Mouse (Mus musculus): ENCODE results near the gene Sez6l.

Sez6l gene

DNA sequence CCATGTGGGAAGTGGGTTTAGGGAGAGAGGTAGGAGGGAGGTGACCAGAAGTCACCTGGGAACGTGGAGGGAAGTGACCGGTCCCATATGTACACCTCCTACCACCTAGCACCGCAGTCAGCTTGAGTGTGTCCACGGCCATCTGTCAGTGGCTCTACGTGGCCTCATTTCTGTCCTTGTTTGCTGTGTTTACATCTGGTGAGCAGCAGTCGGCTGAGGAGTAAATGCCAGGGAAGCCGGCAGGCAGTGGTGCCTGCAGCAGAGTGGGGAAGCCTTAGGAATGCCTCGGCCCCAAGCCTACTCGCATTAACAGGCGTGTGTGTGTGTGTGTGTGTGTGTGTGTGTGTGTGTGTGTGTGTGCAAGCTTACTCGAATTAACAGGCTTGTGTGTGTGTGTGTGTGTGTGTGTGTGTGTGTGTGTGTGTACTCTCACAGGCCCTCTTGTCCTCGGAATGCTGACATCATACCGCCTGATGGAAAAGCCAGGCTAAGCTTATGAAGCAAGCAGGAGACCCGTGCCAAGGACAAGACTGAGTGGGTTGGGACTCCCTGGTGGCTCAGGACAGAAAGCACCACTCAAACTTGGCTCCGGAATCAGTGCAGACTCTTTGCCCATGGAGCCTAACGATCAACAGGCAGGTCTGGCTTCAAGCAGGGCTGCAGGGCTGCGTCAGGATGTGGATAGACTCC lies 194.2 kb downstream of the Sez6l start:
- DNase-seq, result peak; percentile 55

DNA sequence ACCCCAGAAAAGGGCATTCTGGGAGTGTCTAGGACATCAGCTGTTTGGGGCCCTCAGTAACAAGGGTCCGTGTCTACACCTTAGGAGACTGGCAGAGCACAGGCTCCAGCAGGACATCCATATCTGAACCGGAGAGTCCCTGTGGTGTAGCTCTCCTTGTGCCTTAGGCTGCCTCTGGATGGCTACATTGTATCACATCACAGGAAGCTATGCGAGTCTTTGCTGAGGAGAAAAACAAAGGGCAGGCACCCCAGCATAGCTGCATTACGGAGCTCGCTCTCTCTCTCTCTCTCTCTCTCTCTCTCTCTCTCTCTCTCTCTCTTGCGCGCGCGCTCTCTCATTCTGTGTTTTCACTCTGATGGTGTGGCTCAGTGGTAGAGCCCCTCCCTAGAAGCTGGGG lies 194.9 kb downstream of the Sez6l start:
- peak; percentile 15 for DNase-seq

DNA sequence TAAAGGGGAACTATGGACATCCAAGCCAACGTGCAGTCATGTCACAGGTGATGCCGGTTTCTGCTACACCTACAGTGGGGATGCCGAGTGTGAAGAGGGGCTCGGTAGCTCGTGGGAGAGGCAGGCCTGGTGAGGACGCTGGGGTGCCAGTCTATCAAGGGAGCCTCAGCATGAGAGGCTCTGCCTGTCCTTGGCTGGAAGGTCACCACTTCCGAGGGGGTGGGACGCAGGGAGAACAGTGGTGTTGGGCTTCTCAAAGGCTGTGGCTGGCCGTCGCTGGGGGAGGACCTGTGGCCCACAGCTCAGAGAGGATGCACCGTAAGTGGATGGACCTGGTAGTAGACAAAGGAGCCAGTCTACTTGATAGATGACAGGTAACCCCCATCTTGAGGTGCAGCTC lies 195.8 kb downstream of the Sez6l start:
- DNase-seq, result peak; percentile 12

DNA sequence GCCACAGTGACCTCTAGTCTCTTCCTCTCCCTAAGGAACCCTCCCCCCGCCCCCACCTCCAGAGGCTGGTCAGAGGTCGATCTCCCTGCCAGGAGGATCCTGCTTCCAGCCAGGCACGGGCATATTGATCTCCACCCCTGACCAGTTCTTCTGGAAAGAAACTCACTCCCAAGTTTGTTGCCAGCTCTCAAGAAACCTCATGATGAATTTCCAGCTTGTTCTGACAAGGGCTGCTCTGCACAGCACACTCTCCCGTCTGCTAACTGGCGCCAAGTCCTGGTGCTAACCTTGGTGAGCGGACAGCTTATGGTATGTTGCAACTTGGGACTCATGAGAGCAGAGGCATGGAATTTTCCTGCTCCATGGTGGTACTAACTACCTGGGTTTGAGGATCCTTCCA lies 198.3 kb downstream of the Sez6l start:
- DNase-seq, result peak; percentile 8

DNA sequence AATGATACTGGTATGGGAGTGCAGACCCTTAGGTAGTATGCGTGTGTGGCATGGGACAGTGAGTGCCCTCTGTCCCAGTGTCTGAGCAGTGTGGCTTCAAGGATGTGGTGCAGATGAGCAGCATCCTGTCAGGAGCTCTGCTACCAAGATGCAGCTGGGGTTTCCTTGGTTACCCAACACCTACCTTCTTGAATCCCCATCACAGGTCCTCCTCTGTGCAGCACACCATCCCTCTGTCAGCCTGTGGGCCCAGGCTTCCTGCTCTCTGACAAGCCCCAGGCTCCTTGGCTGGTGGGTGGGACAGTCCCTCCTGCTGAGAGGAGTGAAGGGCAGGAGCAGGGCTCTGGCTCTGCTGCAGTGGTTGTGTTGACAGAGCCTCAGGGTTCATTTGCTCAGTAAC lies 199.6 kb downstream of the Sez6l start:
- DNase-seq, result no peak

DNA sequence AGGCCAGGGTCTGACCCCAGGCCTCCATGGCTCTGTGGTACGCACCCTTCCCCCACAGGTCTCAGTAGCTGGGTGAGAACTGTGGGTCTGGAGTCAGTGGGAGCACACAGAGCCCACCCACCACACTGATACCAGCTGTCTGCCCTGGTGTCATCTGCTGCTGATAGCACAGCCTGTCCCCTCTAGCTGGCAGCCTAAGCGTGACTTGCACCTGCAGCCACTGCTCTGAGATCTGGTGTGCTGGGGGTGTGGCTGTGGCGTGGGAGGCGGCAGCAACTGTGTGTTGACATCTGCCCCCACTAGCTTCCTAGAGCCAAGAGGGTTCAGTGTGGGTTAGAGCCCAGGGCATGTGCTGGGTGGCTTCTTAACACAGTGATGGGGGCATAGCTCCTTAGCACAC lies 200.9 kb downstream of the Sez6l start:
- peak; percentile 10 for DNase-seq

DNA sequence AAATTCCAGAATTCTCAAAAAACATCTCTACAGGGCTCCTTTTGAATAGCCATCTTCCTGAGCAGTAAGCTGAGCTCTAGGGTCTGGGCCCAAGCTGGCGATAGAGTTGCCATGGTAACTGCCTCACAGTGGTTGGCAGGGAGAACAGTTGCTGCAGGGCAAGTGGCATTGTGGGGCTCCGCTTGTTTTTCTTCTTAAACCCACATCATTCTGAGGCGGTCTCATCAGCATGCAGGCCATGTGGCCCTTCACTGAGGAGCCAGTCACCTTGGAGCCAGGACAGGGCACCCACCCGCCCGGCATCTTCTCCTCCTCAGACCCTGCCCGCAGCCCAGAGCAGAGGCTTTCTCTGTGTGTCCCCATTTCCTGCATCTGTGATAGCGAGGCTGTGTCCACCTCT lies 205.1 kb downstream of the Sez6l start:
- peak; percentile 82 for DNase-seq

DNA sequence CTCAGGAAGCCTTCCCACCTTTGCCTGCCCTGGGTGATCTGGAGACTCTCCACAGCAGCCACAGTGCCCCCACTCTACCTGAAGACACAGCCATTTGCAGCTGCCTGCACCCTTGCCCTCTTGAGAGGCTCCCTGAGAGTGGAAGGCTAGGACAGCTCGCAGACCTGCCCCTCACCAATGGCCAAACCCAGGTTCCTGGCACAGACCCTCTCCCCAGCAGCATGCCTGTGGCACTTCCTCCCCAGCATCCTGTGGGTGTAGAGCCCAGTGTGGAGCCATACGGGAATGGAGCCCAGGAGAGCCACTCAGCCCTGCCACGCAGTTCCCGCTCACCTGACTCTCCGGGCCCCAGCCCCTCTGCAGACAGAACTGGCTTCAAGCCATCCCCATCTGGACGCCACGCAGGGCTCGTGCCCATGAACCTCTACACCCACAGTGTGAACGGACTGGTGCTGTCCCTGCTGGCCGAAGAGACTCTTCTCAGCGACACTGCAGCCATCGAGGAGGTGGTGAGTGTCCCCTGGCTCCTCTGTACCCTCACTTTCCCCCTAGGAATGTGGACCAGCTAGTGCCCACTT lies 206.7 kb downstream of the Sez6l start:
- peak; percentile 61 for DNase-seq

DNA sequence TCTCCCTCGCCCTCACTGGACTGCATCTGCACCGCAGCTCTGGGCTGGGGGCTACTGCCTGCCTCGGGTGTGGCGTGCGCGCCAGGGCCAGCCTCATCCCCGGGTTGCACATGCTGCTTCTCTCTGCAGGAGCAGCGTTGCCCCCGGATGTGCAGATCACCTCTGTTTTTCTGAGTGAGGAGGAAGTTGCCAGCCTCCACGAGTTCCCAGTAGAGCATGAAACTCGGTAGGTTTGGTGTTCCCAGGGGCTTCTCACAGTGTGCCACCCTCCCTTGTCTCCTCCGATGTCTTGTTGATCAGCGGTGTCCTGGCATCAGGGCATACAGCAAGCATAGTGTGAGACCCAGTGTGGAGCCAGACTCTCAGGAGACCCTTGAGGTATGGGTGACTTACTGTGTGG lies 207.7 kb downstream of the Sez6l start:
- peak; percentile 53 for DNase-seq
